Mouse (Mus musculus): ENCODE results near the gene Lrrc26. TPM values are rescaled to one million over a fixed set of nuclear protein-coding genes. Genes with fewer than 3 reads are reported as not detected.

Gene Lrrc26
- polyA plus RNA-seq, 1 experiment from 2014 or later: 1.9 TPM

- peak within 1 kb of the TSS; percentile 82 for H3K27ac ChIP-seq (ENCODE audit: low read length)
- H3K9me3 ChIP-seq (ENCODE audit: control insufficient read depth, low read depth, low read length): no peaks in the 10 kb centered on the region
- H3K4me1 ChIP-seq (ENCODE audit: control insufficient read depth, insufficient read depth, low read length): peaks cover 16% of the 10 kb centered on the region; the same call in 1 of the 2 replicates
- H3K4me2 ChIP-seq (replicated peaks; ENCODE audit: low read depth, low read length): peak within 1 kb of the TSS; percentile 95
- peaks cover 44% of the 10 kb centered on the region for H3K36me3 ChIP-seq (ENCODE audit: control insufficient read depth, insufficient read depth, low read length)
- H3K27me3 ChIP-seq (ENCODE audit: control insufficient read depth, insufficient read depth, low read length): no peaks in the 10 kb centered on the region
- WGBS: 1% methylated on average over 52 of the region's 55 CpGs
- peak within 1 kb of the TSS; percentile 82 for H3K9ac ChIP-seq (replicated peaks; ENCODE audit: low read depth, low read length)
- ATAC-seq (ENCODE audit: insufficient number of reproducible peaks, insufficient read depth, low FRiP score, low read depth): peak; percentile 96
- peak within 1 kb of the TSS; percentile 75 for H3K4me3 ChIP-seq (ENCODE audit: low read depth, low read length)
Measured at GRCm38 (mm10) chr2:25271827-25272511, 17.7 kb upstream of the Lrrc26 start, which contains the start of the genes Ssna1 and Anapc2. Gene Ssna1 (minus strand): TSS chr2:25272438. Gene Anapc2 (plus strand): TSS chr2:25272478.

GRCm38 (mm10) chr2:25272515-25272914 lies 17.2 kb upstream of the Lrrc26 start:
- H3K4me3 ChIP-seq (ENCODE audit: low read depth, low read length): peak overlapping the region; percentile 75
- under 1% methylated on average over 28 of the region's 29 CpGs for WGBS
- H3K27me3 ChIP-seq (ENCODE audit: control insufficient read depth, insufficient read depth, low read length): no peaks in the 10 kb centered on the region
- H3K4me1 ChIP-seq (ENCODE audit: control insufficient read depth, insufficient read depth, low read length): peaks cover 16% of the 10 kb centered on the region; the same call in 1 of the 2 replicates
- peak overlapping the region; percentile 17; the same call in 1 of the 2 replicates for H3K27ac ChIP-seq (ENCODE audit: low read length)
- H3K9me3 ChIP-seq (ENCODE audit: control insufficient read depth, low read depth, low read length): no peaks in the 10 kb centered on the region
- peak overlapping the region; percentile 95 for H3K4me2 ChIP-seq (replicated peaks; ENCODE audit: low read depth, low read length)
- peak; percentile 51; the same call in 1 of the 2 replicates for ATAC-seq (ENCODE audit: insufficient number of reproducible peaks, insufficient read depth, low FRiP score, low read depth)
- H3K36me3 ChIP-seq (ENCODE audit: control insufficient read depth, insufficient read depth, low read length): peaks cover 50% of the 10 kb centered on the region
- H3K9ac ChIP-seq (replicated peaks; ENCODE audit: low read depth, low read length): peak overlapping the region; percentile 82

GRCm38 (mm10) chr2:25273010-25273409 lies 16.7 kb upstream of the Lrrc26 start:
- H3K9me3 ChIP-seq (ENCODE audit: control insufficient read depth, low read depth, low read length): no peaks in the 10 kb centered on the region
- no peaks in the 10 kb centered on the region for H3K27me3 ChIP-seq (ENCODE audit: control insufficient read depth, insufficient read depth, low read length)
- WGBS: 32% methylated on average over 16 of the region's 16 CpGs
- no peak for ATAC-seq (ENCODE audit: insufficient number of reproducible peaks, insufficient read depth, low FRiP score, low read depth)
- H3K4me2 ChIP-seq (replicated peaks; ENCODE audit: low read depth, low read length): peak overlapping the region; percentile 95
- peak overlapping the region; percentile 17; the same call in 1 of the 2 replicates for H3K27ac ChIP-seq (ENCODE audit: low read length)
- H3K36me3 ChIP-seq (ENCODE audit: control insufficient read depth, insufficient read depth, low read length): peaks cover 55% of the 10 kb centered on the region
- H3K4me1 ChIP-seq (ENCODE audit: control insufficient read depth, insufficient read depth, low read length): peaks cover 16% of the 10 kb centered on the region; the same call in 1 of the 2 replicates
- H3K4me3 ChIP-seq (ENCODE audit: low read depth, low read length): peak overlapping the region; percentile 75
- peak overlapping the region; percentile 82 for H3K9ac ChIP-seq (replicated peaks; ENCODE audit: low read depth, low read length)

GRCm38 (mm10) chr2:25278928-25279882 lies 10.5 kb upstream of the Lrrc26 start:
- Histone ChIP-seq H3K4me2 (replicated peaks; ENCODE audit: low read depth, low read length) (no peak overlapping the region), H3K36me3 (ENCODE audit: control insufficient read depth, insufficient read depth, low read length) (peaks cover 93% of the 10 kb centered on the region), H3K4me3 (ENCODE audit: low read depth, low read length) (no peak overlapping the region), H3K4me1 (ENCODE audit: control insufficient read depth, insufficient read depth, low read length) (no peaks in the 10 kb centered on the region), H3K27me3 (ENCODE audit: control insufficient read depth, insufficient read depth, low read length) (no peaks in the 10 kb centered on the region), H3K9ac (replicated peaks; ENCODE audit: low read depth, low read length) (no peak overlapping the region), H3K9me3 (ENCODE audit: control insufficient read depth, low read depth, low read length) (no peaks in the 10 kb centered on the region), H3K27ac (ENCODE audit: low read length) (no peak overlapping the region)
- WGBS: 64% methylated on average over 13 of the region's 13 CpGs
- no peak; the same call in 1 of the 2 replicates for ATAC-seq (ENCODE audit: insufficient number of reproducible peaks, insufficient read depth, low FRiP score, low read depth)

GRCm38 (mm10) chr2:25285551-25285950 lies 4.2 kb upstream of the Lrrc26 start:
- ATAC-seq (ENCODE audit: insufficient number of reproducible peaks, insufficient read depth, low FRiP score, low read depth): no peak
- no peak overlapping the region for H3K4me3 ChIP-seq (ENCODE audit: low read depth, low read length)
- no peak overlapping the region for H3K9ac ChIP-seq (replicated peaks; ENCODE audit: low read depth, low read length)
- peaks cover 49% of the 10 kb centered on the region for H3K36me3 ChIP-seq (ENCODE audit: control insufficient read depth, insufficient read depth, low read length)
- H3K4me2 ChIP-seq (replicated peaks; ENCODE audit: low read depth, low read length): no peak overlapping the region
- 82% methylated on average over 2 of the region's 2 CpGs for WGBS
- peaks cover 21% of the 10 kb centered on the region for H3K27me3 ChIP-seq (ENCODE audit: control insufficient read depth, insufficient read depth, low read length)
- H3K4me1 ChIP-seq (ENCODE audit: control insufficient read depth, insufficient read depth, low read length): peaks cover 11% of the 10 kb centered on the region; the same call in 1 of the 2 replicates
- no peaks in the 10 kb centered on the region for H3K9me3 ChIP-seq (ENCODE audit: control insufficient read depth, low read depth, low read length)
- H3K27ac ChIP-seq (ENCODE audit: low read length): peak overlapping the region; percentile 88

- Histone ChIP-seq H3K36me3 (ENCODE audit: control insufficient read depth, insufficient read depth, low read length) (peaks cover 42% of the 10 kb centered on the region), H3K27me3 (ENCODE audit: control insufficient read depth, insufficient read depth, low read length) (peaks cover 28% of the 10 kb centered on the region), H3K9me3 (ENCODE audit: control insufficient read depth, low read depth, low read length) (no peaks in the 10 kb centered on the region), H3K27ac (ENCODE audit: low read length) (peak overlapping the region; percentile 88), H3K4me2 (replicated peaks; ENCODE audit: low read depth, low read length) (peak overlapping the region; percentile 6; the same call in 1 of the 2 replicates), H3K9ac (replicated peaks; ENCODE audit: low read depth, low read length) (no peak overlapping the region), H3K4me1 (ENCODE audit: control insufficient read depth, insufficient read depth, low read length) (peaks cover 11% of the 10 kb centered on the region; the same call in 1 of the 2 replicates), H3K4me3 (ENCODE audit: low read depth, low read length) (no peak overlapping the region)
- ATAC-seq (ENCODE audit: insufficient number of reproducible peaks, insufficient read depth, low FRiP score, low read depth): no peak
- 54% methylated on average over 1 of the region's 1 CpGs for WGBS
Measured at GRCm38 (mm10) chr2:25286314-25286713, 3.4 kb upstream of the Lrrc26 start.

- Histone ChIP-seq H3K27ac (ENCODE audit: low read length) (peak overlapping the region; percentile 88), H3K4me2 (replicated peaks; ENCODE audit: low read depth, low read length) (peak overlapping the region; percentile 6; the same call in 1 of the 2 replicates)
- ATAC-seq (ENCODE audit: insufficient number of reproducible peaks, insufficient read depth, low FRiP score, low read depth): peak; percentile 65
Measured at GRCm38 (mm10) chr2:25286837-25287636, 2.7 kb upstream of the Lrrc26 start.

More at GRCm38 (mm10) chr2:25286837-25287636, 2.7 kb upstream of the Lrrc26 start:
- 45% methylated on average over 7 of the region's 7 CpGs for WGBS
- Histone ChIP-seq H3K27me3 (ENCODE audit: control insufficient read depth, insufficient read depth, low read length) (peaks cover 36% of the 10 kb centered on the region), H3K4me3 (ENCODE audit: low read depth, low read length) (no peak overlapping the region), H3K36me3 (ENCODE audit: control insufficient read depth, insufficient read depth, low read length) (peaks cover 38% of the 10 kb centered on the region), H3K9ac (replicated peaks; ENCODE audit: low read depth, low read length) (no peak overlapping the region), H3K9me3 (ENCODE audit: control insufficient read depth, low read depth, low read length) (no peaks in the 10 kb centered on the region), H3K4me1 (ENCODE audit: control insufficient read depth, insufficient read depth, low read length) (peaks cover 12% of the 10 kb centered on the region)

All from stomach, embryonic 14.5 days (tissue).